Mouse (Mus musculus) limb, embryonic 13.5 days (tissue): ENCODE results near the gene Lmod3. TPM values are rescaled to one million over a fixed set of nuclear protein-coding genes. Genes with fewer than 3 reads are reported as not detected.
A peak's percentile ranks its signal among the peaks of the same experiment; 100 is the strongest.

Experiments used
- ATAC-seq: fragments of 200-750 bp; cut with Nextera tagmentation; 2 replicates; pipeline ENCODE4 v1.8.0; 2017; ENCODE audit warnings: low read depth, moderate number of reproducible peaks, moderate TSS enrichment; ENCODE audit not compliant: low FRiP score
- H3K27ac ChIP-seq: fragments of 300-500 bp; sonication (generic); 2 replicates; pipeline ENCODE4 v1.5.1; 2015; ENCODE audit warnings: inconsistent platforms, mild to moderate bottlenecking, moderate library complexity
- H3K27me3 ChIP-seq: fragments of 300-500 bp; sonication (generic); 2 replicates; pipeline ENCODE4 v1.6.1; 2015; ENCODE audit warnings: mild to moderate bottlenecking, inconsistent platforms
- H3K36me3 ChIP-seq: fragments of 300-500 bp; sonication (generic); 2 replicates; pipeline ENCODE4 v1.6.1; 2015; ENCODE audit warnings: inconsistent platforms, mild to moderate bottlenecking, moderate library complexity
- H3K4me1 ChIP-seq: fragments of 300-500 bp; sonication (generic); 2 replicates; pipeline ENCODE4 v1.6.1; 2015; ENCODE audit warnings: inconsistent platforms
- H3K4me2 ChIP-seq: fragments of 300-500 bp; sonication (generic); replicated peaks from 2 replicates; pipeline ENCODE4 v1.6.1; 2015; ENCODE audit warnings: inconsistent platforms, mild to moderate bottlenecking, moderate library complexity
- H3K4me3 ChIP-seq: fragments of 300-500 bp; sonication (generic); 2 replicates; pipeline ENCODE4 v1.5.1; 2015; ENCODE audit warnings: moderate library complexity, mild to moderate bottlenecking, inconsistent platforms
- H3K9ac ChIP-seq: fragments of 300-500 bp; sonication (generic); 2 replicates; pipeline ENCODE4 v1.6.1; 2015; ENCODE audit warnings: mild to moderate bottlenecking, inconsistent platforms
- H3K9me3 ChIP-seq: fragments of 300-500 bp; sonication (generic); 2 replicates; pipeline ENCODE4 v1.6.1; 2016; ENCODE audit warnings: inconsistent platforms
- WGBS: fragments of 180-500 bp; shearing (Covaris S2); methylation state at CpG from one replicate; pipeline ENCODE4 v1.1.7; 2015; 5-methylcytosine and 5-hydroxymethylcytosine counted together
- polyA plus RNA-seq: library from polyadenylated mRNA; unstranded; fragments of >200 nt; fragmentation: Nextera tagmentation; extraction: Ambion mirVana; gene quantifications from 2 replicates; pipeline ENCODE4 v1.2.1, GENCODE M21; 2015

The Lmod3 gene
- polyA plus RNA-seq, 1 experiment from 2014 or later, result 7.6 TPM

DNA sequence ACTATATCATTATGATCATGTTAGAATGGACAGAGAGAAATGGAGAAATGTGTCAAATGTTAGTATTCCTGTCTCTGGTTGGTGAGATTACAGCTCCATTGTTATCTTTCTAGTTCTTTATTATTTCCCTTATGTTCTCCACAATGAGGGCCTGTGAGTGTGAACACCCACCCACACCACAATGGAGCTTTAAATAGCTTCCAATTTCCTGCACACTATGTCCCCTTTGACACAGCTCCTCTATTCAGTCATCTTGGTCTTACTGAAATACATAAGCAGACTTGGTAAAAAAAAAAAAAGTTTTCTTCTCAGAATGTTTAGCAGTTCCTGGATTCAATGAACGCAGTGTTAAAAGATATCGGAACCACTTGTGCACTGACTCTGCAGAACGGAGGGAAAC, 38.1 kb upstream of the Lmod3 start:
- no peak for ATAC-seq
- no peak overlapping the region for H3K9ac ChIP-seq
- H3K27me3 ChIP-seq, result no peaks in the 10 kb centered on the region
- no peak overlapping the region; the same call in 1 of the 2 replicates for H3K27ac ChIP-seq
- no peak overlapping the region for H3K4me3 ChIP-seq
- WGBS, result 64% methylated on average over 3 of the region's 3 CpGs
- H3K4me1 ChIP-seq, result peaks cover 19% of the 10 kb centered on the region
- peaks cover 7% of the 10 kb centered on the region for H3K36me3 ChIP-seq
- no peaks in the 10 kb centered on the region for H3K9me3 ChIP-seq
- H3K4me2 ChIP-seq, result no peak overlapping the region

DNA sequence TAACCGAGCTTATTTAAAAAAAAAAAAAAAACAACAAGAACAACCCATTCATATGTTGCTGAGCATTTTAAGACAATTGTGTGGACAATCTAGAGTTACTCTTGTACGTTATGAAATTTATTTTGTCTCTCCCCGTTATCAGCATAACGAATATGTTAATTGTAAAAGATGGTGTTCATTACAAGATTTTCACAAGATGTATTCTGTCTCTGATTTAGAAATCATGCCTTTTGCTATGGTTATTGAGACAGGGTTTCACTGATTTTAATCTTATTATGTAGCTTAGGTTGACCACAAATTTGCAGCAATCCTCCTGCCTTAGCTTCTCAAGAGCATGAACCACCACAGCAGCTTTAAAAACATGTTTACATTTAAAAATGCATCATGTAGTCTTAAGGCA, 37.3 kb upstream of the Lmod3 start:
- Histone ChIP-seq H3K27ac (no peak overlapping the region), H3K36me3 (0 out of 2 replicates have a peak, but pooled peaks cover 3% of the 10 kb centered on the region), H3K4me1 (peaks cover 19% of the 10 kb centered on the region), H3K9ac (no peak overlapping the region), H3K4me2 (no peak overlapping the region), H3K27me3 (no peaks in the 10 kb centered on the region), H3K4me3 (no peak overlapping the region), H3K9me3 (no peaks in the 10 kb centered on the region)
- ATAC-seq, result no peak
- WGBS, result 82% methylated on average over 4 of the region's 4 CpGs

DNA sequence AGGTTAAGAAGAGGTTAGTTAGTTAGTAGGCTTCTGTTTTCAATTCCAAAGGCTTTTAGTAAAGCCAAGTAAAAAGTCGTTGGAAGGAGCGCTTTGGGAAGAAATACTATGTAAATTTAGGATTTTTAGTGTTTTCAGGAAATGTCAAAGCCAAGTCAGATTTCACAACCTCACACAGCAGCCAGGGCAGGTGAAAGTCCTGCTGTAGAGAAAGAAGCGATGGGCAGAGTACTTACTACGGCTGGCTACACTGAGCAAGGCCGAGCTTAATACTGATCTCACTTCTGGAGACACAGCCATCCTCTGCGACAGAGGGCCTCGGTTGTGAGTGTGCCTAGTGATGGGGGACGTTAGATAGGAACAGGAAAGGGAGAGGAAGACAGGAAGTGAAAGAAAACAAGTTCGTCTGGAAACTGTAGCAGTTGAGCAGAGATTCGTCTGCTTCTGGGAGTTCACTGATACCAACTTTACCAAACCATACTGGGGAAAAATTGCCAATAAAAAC, 36.8 kb upstream of the Lmod3 start:
- 59% methylated on average over 10 of the region's 10 CpGs for WGBS
- no peak overlapping the region for H3K27ac ChIP-seq

DNA sequence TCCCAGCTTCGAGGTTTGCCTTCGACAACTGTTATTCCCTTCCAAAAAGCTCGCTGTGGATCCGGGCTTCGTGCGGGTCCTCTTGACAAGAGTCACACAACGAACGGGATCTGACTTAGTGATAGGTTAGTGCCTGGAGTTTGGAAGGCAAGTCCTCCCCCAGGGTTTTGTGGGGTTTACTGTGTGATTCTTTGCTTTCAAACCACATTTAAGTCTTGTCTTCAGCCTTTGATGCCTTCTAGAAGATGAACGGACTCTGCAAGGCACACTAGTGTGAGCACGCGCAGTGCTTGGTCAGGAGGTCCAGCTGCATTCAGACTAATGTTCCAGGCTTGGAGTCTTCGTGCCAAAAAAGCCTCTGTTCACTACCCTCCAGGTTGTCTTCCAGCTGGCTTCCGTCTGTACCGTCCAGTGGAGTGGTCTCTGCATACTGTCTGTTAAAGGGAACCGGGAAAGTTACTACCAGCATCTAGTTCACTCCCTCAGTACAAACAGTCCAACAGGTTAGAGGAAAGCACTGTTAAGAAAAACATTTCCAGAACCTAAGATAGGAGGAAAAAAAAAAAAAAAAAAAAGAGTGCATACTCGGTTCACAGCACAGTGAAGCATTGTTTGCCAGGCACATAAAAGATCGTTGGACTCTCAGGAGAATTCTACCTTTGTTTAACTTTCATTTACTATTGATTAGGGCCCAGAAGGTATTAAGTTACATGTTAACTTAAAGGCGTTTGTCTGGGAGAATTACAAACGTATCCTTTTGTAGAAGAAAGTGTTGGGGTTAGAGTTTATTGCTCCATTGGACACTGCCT, 35.7 kb upstream of the Lmod3 start:
- H3K9ac ChIP-seq, result no peak overlapping the region
- H3K9me3 ChIP-seq, result no peaks in the 10 kb centered on the region
- no peak overlapping the region for H3K4me2 ChIP-seq
- no peak overlapping the region for H3K27ac ChIP-seq
- no peak overlapping the region for H3K4me3 ChIP-seq
- WGBS, result 73% methylated on average over 19 of the region's 19 CpGs
- no peaks in the 10 kb centered on the region for H3K27me3 ChIP-seq
- no peak for ATAC-seq
- H3K36me3 ChIP-seq, result 0 out of 2 replicates have a peak, but pooled peaks cover 3% of the 10 kb centered on the region
- peaks cover 17% of the 10 kb centered on the region for H3K4me1 ChIP-seq

More for the DNA sequence above, 36.8 kb upstream of the Lmod3 start:
- Histone ChIP-seq H3K27me3 (no peaks in the 10 kb centered on the region), H3K4me3 (no peak overlapping the region), H3K4me1 (peaks cover 19% of the 10 kb centered on the region), H3K4me2 (no peak overlapping the region), H3K9me3 (no peaks in the 10 kb centered on the region), H3K36me3 (0 out of 2 replicates have a peak, but pooled peaks cover 3% of the 10 kb centered on the region), H3K9ac (no peak overlapping the region)
- no peak for ATAC-seq

DNA sequence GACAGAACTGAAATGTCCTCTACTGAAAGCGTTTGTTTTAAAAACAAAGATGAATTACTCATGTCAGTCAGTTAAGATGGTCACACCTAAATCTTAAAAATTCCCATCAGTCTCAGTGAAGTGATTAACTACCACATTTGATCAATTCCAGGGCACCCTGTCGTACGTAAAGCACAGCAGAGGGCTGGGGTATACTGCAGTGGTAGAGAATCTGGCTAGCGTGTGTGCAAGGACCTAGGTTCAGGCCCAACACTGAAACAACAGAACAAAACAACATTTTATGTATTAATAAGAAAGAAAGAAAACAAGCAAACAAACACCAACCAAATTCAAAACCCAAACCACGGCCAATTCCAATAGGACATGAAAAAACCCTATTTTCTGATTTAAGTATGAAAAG, 33.8 kb upstream of the Lmod3 start:
- H3K27me3 ChIP-seq, result no peaks in the 10 kb centered on the region
- 84% methylated on average over 5 of the region's 5 CpGs for WGBS
- H3K9me3 ChIP-seq, result no peaks in the 10 kb centered on the region
- H3K27ac ChIP-seq, result no peak overlapping the region
- ATAC-seq, result no peak
- H3K4me2 ChIP-seq, result no peak overlapping the region
- H3K9ac ChIP-seq, result no peak overlapping the region
- H3K4me1 ChIP-seq, result peaks cover 15% of the 10 kb centered on the region
- H3K4me3 ChIP-seq, result no peak overlapping the region
- 0 out of 2 replicates have a peak, but pooled peaks cover 3% of the 10 kb centered on the region for H3K36me3 ChIP-seq

DNA sequence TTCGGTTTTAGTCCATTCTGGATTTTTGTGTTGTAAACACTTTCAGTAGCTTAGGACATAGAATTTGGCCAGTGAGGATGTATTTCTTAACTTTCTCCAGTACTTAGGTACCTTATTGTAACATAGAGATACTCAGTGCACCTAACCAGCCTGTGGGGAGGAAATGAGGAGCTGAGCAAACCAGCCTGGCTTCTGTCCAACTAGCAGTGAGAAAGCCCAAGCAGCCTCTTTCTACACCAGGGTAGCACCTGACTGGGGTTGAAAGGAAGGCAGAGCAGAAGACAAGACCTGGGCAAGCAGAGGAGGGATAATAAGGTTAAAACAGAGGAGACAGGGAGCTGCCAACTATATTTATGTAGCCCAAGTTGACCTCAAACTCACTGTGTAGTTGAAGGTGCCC, 31.1 kb upstream of the Lmod3 start:
- Histone ChIP-seq H3K4me2 (no peak overlapping the region), H3K27me3 (peaks cover 5% of the 10 kb centered on the region; the same call in 1 of the 2 replicates), H3K9me3 (no peaks in the 10 kb centered on the region), H3K4me3 (no peak overlapping the region), H3K9ac (no peak overlapping the region), H3K4me1 (peaks cover 11% of the 10 kb centered on the region), H3K36me3 (0 out of 2 replicates have a peak, but pooled peaks cover 3% of the 10 kb centered on the region), H3K27ac (no peak overlapping the region)
- 90% methylated on average over 1 of the region's 1 CpGs for WGBS
- no peak for ATAC-seq

DNA sequence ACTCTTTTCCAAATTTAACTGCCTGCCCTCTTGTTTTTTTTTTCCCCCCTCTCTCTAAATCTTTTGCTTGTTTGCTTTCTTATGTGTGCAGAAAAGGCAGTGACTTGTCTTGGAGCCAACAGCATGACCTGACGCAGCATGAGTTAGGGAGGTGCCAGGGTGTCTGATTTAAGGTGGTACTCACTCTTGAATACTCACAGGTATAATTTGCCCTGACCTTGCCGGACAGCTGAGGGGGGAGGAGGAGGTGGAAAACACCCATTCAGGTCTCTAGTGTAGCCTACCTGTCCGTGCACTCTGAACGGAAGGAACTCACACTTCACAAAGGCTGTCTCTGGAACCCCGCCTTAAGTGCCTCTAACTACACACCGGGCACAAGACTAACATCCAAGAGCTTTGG, 26.3 kb upstream of the Lmod3 start:
- H3K36me3 ChIP-seq, result no peaks in the 10 kb centered on the region
- H3K9ac ChIP-seq, result no peak overlapping the region
- WGBS, result 48% methylated on average over 6 of the region's 6 CpGs
- H3K9me3 ChIP-seq, result no peaks in the 10 kb centered on the region
- H3K4me3 ChIP-seq, result no peak overlapping the region
- peaks cover 11% of the 10 kb centered on the region for H3K27me3 ChIP-seq
- H3K4me1 ChIP-seq, result peaks cover 31% of the 10 kb centered on the region
- no peak for ATAC-seq
- H3K4me2 ChIP-seq, result no peak overlapping the region
- no peak overlapping the region for H3K27ac ChIP-seq

DNA sequence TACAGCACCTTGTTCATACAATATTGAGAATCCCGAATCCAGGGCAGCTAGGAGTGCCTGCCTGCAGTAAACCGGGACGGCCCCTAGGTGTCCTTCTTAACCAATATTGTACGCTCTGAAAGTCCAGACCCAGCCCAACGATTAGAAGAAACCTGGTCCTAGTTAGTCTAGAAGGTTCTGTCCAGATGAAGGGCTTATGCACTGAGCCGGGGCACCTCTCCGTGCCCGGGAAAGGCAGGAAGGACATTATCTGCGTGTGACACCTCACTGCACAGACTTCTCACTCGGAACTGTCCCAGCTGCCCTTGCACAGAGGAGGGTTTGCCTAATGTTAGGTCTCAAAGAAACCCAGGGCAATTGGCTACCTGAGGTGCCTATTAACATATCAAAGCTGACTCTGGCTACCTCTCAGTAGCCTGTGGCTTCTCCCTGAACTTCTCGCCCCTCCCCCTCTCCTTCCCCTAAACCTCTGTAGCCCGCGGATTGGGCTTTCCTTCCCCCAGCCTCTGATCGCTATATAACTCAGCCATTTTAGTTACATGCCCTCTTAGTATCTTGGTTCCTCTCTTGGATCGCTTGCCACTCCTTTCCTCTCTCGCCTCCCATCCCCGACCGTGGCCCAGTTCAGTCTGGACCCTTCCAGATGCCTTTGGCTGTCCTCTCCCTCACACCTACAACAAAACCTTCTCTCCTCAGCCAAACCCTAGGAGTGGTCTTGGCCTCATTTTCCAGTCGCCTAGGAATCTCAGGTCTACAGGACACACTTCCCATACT, 25.6 kb upstream of the Lmod3 start:
- no peak overlapping the region for H3K27ac ChIP-seq
- H3K4me3 ChIP-seq, result peak overlapping the region; percentile 35
- no peaks in the 10 kb centered on the region for H3K36me3 ChIP-seq
- no peaks in the 10 kb centered on the region for H3K9me3 ChIP-seq
- peaks cover 13% of the 10 kb centered on the region for H3K27me3 ChIP-seq
- peaks cover 31% of the 10 kb centered on the region for H3K4me1 ChIP-seq
- peak overlapping the region; percentile 57 for H3K9ac ChIP-seq
- peak overlapping the region; percentile 71 for H3K4me2 ChIP-seq
- 2% methylated on average over 19 of the region's 19 CpGs for WGBS
- peak; percentile 71 for ATAC-seq

DNA sequence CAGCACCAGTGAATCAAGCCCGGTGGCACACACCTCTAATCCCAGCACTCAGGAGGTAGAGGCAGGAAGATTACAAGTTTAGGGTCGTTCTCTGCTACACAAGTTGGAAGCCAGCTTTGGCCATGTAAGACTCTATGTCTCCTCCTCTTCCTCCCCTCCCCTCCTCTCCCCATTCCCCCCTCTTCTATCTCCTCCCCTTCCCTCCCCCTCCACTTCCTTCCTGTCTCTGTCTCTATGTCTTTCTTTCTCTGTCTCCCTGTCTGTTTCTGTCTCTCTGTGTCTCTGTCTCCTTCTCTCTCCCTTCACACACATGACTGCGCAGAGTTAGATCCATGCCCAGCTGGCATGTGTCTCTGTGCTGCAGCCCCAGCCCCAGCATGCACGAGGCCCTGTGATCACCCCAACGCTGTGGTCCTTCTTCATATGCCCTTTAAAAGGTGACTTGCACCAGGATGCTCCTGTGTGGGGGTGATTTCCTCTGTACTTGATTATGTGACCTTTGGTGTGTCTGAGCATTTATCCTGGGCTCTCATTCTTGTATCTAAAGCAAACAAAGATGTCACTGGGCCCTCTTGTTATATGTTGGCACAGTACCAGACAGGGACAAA, 24.4 kb upstream of the Lmod3 start:
- H3K36me3 ChIP-seq, result no peaks in the 10 kb centered on the region
- no peak overlapping the region for H3K27ac ChIP-seq
- no peak overlapping the region for H3K9ac ChIP-seq
- H3K4me1 ChIP-seq, result peaks cover 31% of the 10 kb centered on the region
- ATAC-seq, result no peak
- H3K4me2 ChIP-seq, result no peak overlapping the region
- WGBS, result 67% methylated on average over 5 of the region's 5 CpGs
- no peaks in the 10 kb centered on the region for H3K9me3 ChIP-seq
- no peak overlapping the region for H3K4me3 ChIP-seq
- peaks cover 13% of the 10 kb centered on the region for H3K27me3 ChIP-seq

DNA sequence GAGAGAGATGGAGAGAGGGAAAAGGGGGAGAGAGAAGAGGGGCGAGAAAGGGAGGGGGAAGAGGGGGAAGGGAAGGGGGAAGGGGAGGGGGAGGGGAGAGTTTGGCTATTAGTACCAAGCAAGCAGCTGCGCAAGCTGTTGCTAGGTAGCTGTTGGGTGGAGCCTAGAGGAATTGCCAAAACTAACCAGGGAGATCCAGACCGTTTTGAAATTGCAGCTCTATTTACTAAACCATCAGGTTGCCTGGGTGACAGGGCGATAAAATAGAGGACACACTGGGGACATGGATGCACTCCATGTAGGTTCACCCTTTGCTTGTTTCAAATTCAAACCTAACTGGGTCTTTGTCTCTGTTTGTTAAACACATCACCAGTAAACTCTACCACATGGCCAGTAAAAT, 23.8 kb upstream of the Lmod3 start:
- WGBS, result 31% methylated on average over 4 of the region's 4 CpGs
- H3K4me2 ChIP-seq, result peak overlapping the region; percentile 36
- H3K9me3 ChIP-seq, result no peaks in the 10 kb centered on the region
- H3K36me3 ChIP-seq, result no peaks in the 10 kb centered on the region
- H3K27me3 ChIP-seq, result peaks cover 13% of the 10 kb centered on the region
- H3K9ac ChIP-seq, result no peak overlapping the region
- no peak for ATAC-seq
- H3K4me3 ChIP-seq, result no peak overlapping the region
- H3K4me1 ChIP-seq, result peaks cover 31% of the 10 kb centered on the region
- H3K27ac ChIP-seq, result no peak overlapping the region

DNA sequence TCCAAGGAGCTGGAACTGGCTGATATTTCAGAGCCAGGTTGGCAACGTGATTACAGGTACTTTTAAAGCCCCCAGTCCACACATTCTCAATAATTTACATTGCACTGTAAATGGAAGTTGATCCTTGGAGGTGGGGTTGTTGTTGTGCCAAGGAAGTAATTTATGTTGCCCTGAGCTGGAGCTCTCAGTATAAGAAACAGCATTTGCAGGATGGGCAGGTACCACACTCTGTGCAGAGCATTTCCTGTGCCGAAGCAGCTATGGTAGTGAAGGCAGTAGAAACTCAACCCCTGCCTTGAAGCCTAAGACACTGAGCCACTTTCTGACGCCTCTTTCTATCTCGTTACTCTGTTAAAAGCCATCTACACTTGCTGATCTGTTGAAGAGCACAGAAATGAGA, 23.2 kb upstream of the Lmod3 start:
- Histone ChIP-seq H3K36me3 (no peaks in the 10 kb centered on the region), H3K27ac (no peak overlapping the region), H3K9me3 (no peaks in the 10 kb centered on the region), H3K9ac (no peak overlapping the region), H3K27me3 (peaks cover 13% of the 10 kb centered on the region), H3K4me1 (peaks cover 31% of the 10 kb centered on the region), H3K4me3 (no peak overlapping the region), H3K4me2 (peak overlapping the region; percentile 36)
- 36% methylated on average over 4 of the region's 4 CpGs for WGBS
- ATAC-seq, result no peak

DNA sequence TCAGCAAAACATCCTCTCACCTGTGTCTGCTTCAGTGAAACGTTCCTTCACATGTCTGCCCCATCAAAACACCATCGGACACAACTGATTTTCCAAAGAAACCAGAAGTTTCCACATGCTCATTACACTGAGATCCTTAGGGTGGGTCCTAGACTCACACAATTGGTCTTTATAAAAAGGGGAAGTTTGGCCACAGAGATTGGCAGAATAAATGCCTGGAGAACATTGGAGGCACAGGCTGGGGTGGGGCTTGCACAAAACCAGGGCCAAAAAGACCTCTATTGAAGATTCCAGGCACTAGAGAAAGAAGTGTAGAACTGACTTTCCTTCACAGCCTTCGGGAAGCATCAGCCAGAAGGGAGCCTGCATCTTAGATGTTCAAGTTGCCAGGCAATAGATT, 21.2 kb upstream of the Lmod3 start:
- 88% methylated on average over 3 of the region's 3 CpGs for WGBS
- no peak for ATAC-seq
- peaks cover 25% of the 10 kb centered on the region for H3K4me1 ChIP-seq
- no peak overlapping the region for H3K9ac ChIP-seq
- no peaks in the 10 kb centered on the region for H3K9me3 ChIP-seq
- peaks cover 7% of the 10 kb centered on the region for H3K27me3 ChIP-seq
- H3K27ac ChIP-seq, result no peak overlapping the region
- H3K36me3 ChIP-seq, result no peaks in the 10 kb centered on the region
- no peak overlapping the region for H3K4me3 ChIP-seq
- H3K4me2 ChIP-seq, result no peak overlapping the region
